Comparison of ENCODE assay signal across 8 mouse cellular contexts in the genomic region with DNA sequence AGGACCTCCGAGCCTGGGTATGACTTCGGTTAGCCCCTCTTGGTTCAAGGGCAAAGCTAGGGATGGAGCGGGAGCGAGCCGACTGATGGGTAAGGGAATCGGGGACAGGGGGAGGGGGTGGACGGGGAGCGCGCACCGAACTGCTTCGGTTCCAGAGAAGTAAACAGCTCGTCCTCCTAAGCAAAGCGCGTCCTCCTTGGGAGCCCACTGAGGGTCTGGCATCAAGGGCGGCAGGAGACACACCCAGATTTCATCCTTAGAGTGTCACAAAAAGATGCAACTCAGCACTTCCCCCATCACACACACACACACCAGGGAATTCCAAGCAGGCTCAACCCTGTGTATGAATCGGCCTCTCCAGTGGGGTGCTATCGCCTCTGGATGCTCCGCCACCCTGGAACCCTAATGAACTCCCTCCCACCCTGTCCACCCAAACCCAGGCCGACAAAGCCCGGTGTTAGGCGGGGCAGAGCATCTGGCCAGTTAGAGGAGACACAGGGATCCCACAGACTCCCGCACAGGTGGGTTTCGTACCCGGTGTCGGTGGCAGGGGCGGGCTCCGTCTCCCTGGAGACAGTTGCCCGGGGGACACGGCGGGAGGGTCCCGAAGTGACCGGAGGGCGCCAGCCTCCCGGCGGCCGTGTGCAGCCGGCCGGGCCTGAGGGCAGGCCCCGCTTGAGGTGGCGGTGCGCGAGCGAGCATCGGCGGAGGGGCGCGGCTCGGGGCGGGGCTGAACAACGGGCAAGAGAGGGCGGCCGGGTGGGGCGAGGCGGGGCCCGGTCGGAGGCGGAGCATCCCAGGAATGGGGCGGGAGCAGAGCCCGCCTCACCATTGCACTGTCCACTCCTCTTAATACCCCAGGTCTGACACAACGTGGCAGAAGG. TPM values are rescaled to one million over a fixed set of nuclear protein-coding genes. Genes with fewer than 3 reads are reported as not detected.
DNase-seq lines count a peak whose midpoint lies in the region; ATAC-seq and TF ChIP-seq lines count a peak whose summit lies in the region.

No protein-coding gene starts in this region.

- peaks cover 22% of the 10 kb centered on the region for H3K36me3 ChIP-seq in hindbrain, embryonic 14.5 days (replicated peaks; ENCODE audit: control insufficient read depth, insufficient read depth)

- peak overlapping the region; percentile 88 for H3K9ac ChIP-seq in hindbrain, embryonic 14.5 days

- peak overlapping the region; percentile 84 for H3K4me2 ChIP-seq in hindbrain, embryonic 14.5 days (replicated peaks)

- intact Hi-C loops in gastrocnemius, adult 2 months (cut with DNase I): no loop called here

- peak; percentile 87 for ATAC-seq in hindbrain, embryonic 14.5 days (ENCODE audit: low FRiP score)

- 0 out of 2 replicates have a peak, but pooled peaks cover 10% of the 10 kb centered on the region for H3K4me1 ChIP-seq in hindbrain, embryonic 14.5 days (replicated peaks; ENCODE audit: control insufficient read depth, insufficient read depth, low read length)

- H3K27ac ChIP-seq in gastrocnemius, adult 2 months: peak overlapping the region; percentile 69
- peak overlapping the region; percentile 84 for H3K27ac ChIP-seq in hindbrain, embryonic 14.5 days

- H3K27me3 ChIP-seq in hindbrain, embryonic 14.5 days (ENCODE audit: control insufficient read depth, insufficient read depth, low read length): no peaks in the 10 kb centered on the region

- DNase-seq in ZHBTc4 (ENCODE audit: low read depth, low spot score) (peak; percentile 86), adipocyte (ENCODE audit: low spot score) (no peak)
- DNase-seq in cerebellum, postnatal 4 days (ENCODE audit: low spot score in 2 of 2): peak; percentile 55 to 75
- peak; percentile 91 for DNase-seq in gastrocnemius, adult 2 months
- peak; percentile 66 for DNase-seq in hindbrain, embryonic 14.5 days (ENCODE audit: low spot score)
- peak; percentile 78 to 81 for DNase-seq in left cerebral cortex, adult 18-20 months (ENCODE audit: low spot score in 2 of 2)
- peak; percentile 86 for DNase-seq in lung, postnatal 36 days
- peak; percentile 87 for DNase-seq in retina, postnatal 1 day

- no peaks in the 10 kb centered on the region for H3K9me3 ChIP-seq in hindbrain, embryonic 14.5 days (ENCODE audit: control insufficient read depth, low read length)

- no peak for TF ChIP-seq CTCF in gastrocnemius, adult 2 months (IDR thresholded peaks at IDR 0.05)

- peak overlapping the region; percentile 84 for H3K4me3 ChIP-seq in gastrocnemius, adult 2 months
- H3K4me3 ChIP-seq in hindbrain, embryonic 14.5 days (replicated peaks; ENCODE audit: low read length): peak overlapping the region; percentile 71

- 2% methylated on average over 54 of the region's 60 CpGs for WGBS in hindbrain, embryonic 14.5 days

RNA-seq across cellular contexts. Expression of gene Pik3cd, which starts 26.8 kb away (rescaled TPM):
- 1 to 10 TPM; 8.9 to 9.1 TPM for total RNA-seq in gastrocnemius, adult 2 months (2021)
- polyA plus RNA-seq in hindbrain, embryonic 14.5 days (2014; fragmentation: Nextera tagmentation; extraction: Ambion mirVana): 15.3 and 16.5 TPM in 2 replicates
- total RNA-seq in left cerebral cortex, adult 18-20 months (2021): 10 to 100 TPM; 23.8 to 24.9 TPM
